Mouse (Mus musculus): ENCODE measurements around the gene Mcts2. TPM values are rescaled to one million over a fixed set of nuclear protein-coding genes. Genes with fewer than 3 reads are reported as not detected.

Gene Mcts2
- polyA plus RNA-seq, 1 experiment, result 22.9 TPM

GRCm38 (mm10) chr2:152669639-152670484 is 17.0 kb upstream of the Mcts2 start:
- peak; percentile 80 for DNase-seq (ENCODE audit: low read depth)
- no peak for TF ChIP-seq CTCF (IDR thresholded peaks at IDR 0.05; ENCODE audit: borderline replicate concordance, extremely low read depth, insufficient read depth, insufficient read length)
- TF ChIP-seq POLR2A (IDR thresholded peaks at IDR 0.05; ENCODE audit: borderline replicate concordance, extremely low read depth, insufficient read depth, insufficient read length, poor library complexity, severe bottlenecking), result no peak

GRCm38 (mm10) chr2:152670983-152671641 is 15.7 kb upstream of the Mcts2 start:
- no peak for TF ChIP-seq POLR2A (IDR thresholded peaks at IDR 0.05; ENCODE audit: borderline replicate concordance, extremely low read depth, insufficient read depth, insufficient read length, poor library complexity, severe bottlenecking)
- no peak for TF ChIP-seq CTCF (IDR thresholded peaks at IDR 0.05; ENCODE audit: borderline replicate concordance, extremely low read depth, insufficient read depth, insufficient read length)
- peak; percentile 52 for DNase-seq (ENCODE audit: low read depth)

GRCm38 (mm10) chr2:152671642-152671999 is 15.2 kb upstream of the Mcts2 start:
- peak; percentile 82 for DNase-seq (ENCODE audit: low read depth)
- TF ChIP-seq POLR2A (IDR thresholded peaks at IDR 0.05; ENCODE audit: borderline replicate concordance, extremely low read depth, insufficient read depth, insufficient read length, poor library complexity, severe bottlenecking), result no peak
- peak; percentile 57; the same call in 1 of the 2 replicates for TF ChIP-seq CTCF (IDR thresholded peaks at IDR 0.05; ENCODE audit: borderline replicate concordance, extremely low read depth, insufficient read depth, insufficient read length)

GRCm38 (mm10) chr2:152672166-152672565 is 14.7 kb upstream of the Mcts2 start:
- TF ChIP-seq POLR2A (IDR thresholded peaks at IDR 0.05; ENCODE audit: borderline replicate concordance, extremely low read depth, insufficient read depth, insufficient read length, poor library complexity, severe bottlenecking) (no peak), CTCF (IDR thresholded peaks at IDR 0.05; ENCODE audit: borderline replicate concordance, extremely low read depth, insufficient read depth, insufficient read length) (no peak)

DNA sequence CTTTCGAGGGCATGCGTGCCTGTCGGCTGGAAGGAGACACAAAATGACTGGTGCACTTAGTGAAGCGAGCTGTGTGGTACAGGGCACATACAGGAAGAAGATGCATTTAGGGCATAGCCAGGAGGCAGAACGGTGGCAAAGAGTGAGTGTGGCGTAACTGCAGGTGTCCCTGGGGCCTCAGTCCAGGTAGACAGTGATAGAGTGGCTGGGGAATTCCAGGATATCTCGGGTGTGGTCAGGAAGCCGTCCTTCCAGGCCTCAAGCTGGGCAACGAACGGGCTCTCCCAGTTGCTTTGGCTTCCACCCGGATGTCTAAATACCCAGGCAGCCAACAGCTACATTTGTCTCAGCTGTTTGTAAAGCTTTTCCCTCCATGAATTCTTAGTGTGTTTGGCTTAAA is 12.7 kb upstream of the Mcts2 start:
- DNase-seq (ENCODE audit: low read depth), result no peak
- TF ChIP-seq POLR2A (IDR thresholded peaks at IDR 0.05; ENCODE audit: borderline replicate concordance, extremely low read depth, insufficient read depth, insufficient read length, poor library complexity, severe bottlenecking) (no peak), CTCF (IDR thresholded peaks at IDR 0.05; ENCODE audit: borderline replicate concordance, extremely low read depth, insufficient read depth, insufficient read length) (no peak)

More at GRCm38 (mm10) chr2:152672166-152672565, 14.7 kb upstream of the Mcts2 start:
- DNase-seq (ENCODE audit: low read depth), result no peak

GRCm38 (mm10) chr2:152675252-152675791 is 11.5 kb upstream of the Mcts2 start:
- DNase-seq (ENCODE audit: low read depth), result no peak
- TF ChIP-seq POLR2A (IDR thresholded peaks at IDR 0.05; ENCODE audit: borderline replicate concordance, extremely low read depth, insufficient read depth, insufficient read length, poor library complexity, severe bottlenecking) (no peak), CTCF (IDR thresholded peaks at IDR 0.05; ENCODE audit: borderline replicate concordance, extremely low read depth, insufficient read depth, insufficient read length) (no peak)

DNA sequence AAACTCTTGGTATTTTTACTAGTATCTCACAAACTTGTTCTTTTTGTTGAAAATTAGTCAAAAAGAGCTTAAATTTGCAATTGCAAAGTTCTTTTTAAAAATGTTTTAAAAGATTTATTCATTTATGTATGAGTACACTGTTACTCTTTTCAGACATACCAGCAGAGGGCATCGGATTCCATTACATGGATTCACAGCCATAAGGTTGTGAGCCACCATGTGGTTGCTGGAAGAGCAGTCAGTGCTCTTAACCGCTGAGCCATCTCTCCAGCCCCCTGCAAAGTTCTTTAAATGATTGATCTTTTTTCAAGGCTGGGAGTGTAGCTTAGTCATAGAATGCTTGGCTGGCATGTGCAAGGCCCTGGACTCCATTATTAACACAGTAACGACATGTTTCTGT is 8.5 kb upstream of the Mcts2 start:
- TF ChIP-seq POLR2A (IDR thresholded peaks at IDR 0.05; ENCODE audit: borderline replicate concordance, extremely low read depth, insufficient read depth, insufficient read length, poor library complexity, severe bottlenecking) (no peak), CTCF (IDR thresholded peaks at IDR 0.05; ENCODE audit: borderline replicate concordance, extremely low read depth, insufficient read depth, insufficient read length) (peak; percentile 60; the same call in 1 of the 2 replicates)
- peak; percentile 84 for DNase-seq (ENCODE audit: low read depth)

DNA sequence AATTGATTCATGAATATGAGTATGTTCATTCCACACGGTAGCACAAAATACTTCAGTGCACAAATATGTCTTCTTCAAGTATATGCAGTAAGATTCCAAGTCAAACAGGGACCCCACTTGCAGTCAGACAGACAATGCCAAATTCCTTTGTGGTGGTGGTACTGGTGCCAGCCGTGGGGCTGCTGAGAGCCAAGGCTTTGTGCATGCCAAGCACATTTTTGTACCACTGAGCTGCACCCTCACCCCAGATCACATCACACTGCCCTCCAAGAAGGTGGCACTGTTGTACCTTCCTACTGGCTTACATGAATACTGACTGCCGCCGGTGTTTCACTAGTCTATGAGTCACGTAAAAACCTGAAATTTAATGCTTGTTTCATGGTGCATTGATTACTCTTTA is 7.9 kb upstream of the Mcts2 start:
- DNase-seq (ENCODE audit: low read depth), result no peak
- TF ChIP-seq POLR2A (IDR thresholded peaks at IDR 0.05; ENCODE audit: borderline replicate concordance, extremely low read depth, insufficient read depth, insufficient read length, poor library complexity, severe bottlenecking) (no peak), CTCF (IDR thresholded peaks at IDR 0.05; ENCODE audit: borderline replicate concordance, extremely low read depth, insufficient read depth, insufficient read length) (no peak)

DNA sequence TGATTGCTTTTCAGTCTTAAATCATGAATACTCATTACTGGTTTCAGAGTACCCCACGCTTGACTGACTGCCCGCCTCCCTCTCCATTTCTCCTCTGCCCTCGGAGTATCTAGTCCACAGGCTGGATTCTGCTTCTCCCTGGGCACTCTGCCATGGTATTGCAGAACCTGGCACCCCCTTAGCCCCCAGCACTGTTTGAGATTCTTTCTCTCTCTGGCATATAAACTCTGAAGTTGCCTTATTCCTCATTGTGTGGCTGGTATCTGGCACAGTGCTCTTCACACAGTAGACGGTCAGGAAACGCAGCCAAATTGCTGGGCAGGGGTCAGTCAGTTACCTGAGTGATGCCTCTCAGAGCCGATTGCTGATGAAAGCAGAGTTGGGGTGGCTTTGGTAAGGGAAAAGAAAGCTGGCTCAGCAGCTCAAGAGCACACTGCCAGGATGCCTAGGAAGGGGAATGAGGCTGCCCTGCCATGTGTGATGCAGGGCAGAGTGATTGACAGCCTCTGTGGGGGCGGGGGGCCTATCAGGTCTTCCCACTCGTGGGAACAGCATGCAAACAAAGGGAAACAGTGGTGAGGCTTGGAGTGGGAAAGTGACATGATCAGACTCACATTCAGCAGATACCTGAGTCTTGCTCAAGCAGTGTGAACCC is 7.0 kb upstream of the Mcts2 start:
- no peak for TF ChIP-seq POLR2A (IDR thresholded peaks at IDR 0.05; ENCODE audit: borderline replicate concordance, extremely low read depth, insufficient read depth, insufficient read length, poor library complexity, severe bottlenecking)
- no peak for TF ChIP-seq CTCF (IDR thresholded peaks at IDR 0.05; ENCODE audit: borderline replicate concordance, extremely low read depth, insufficient read depth, insufficient read length)
- DNase-seq (ENCODE audit: low read depth), result peak; percentile 75

GRCm38 (mm10) chr2:152683086-152683485 is 3.7 kb upstream of the Mcts2 start:
- no peak for DNase-seq (ENCODE audit: low read depth)
- TF ChIP-seq POLR2A (IDR thresholded peaks at IDR 0.05; ENCODE audit: borderline replicate concordance, extremely low read depth, insufficient read depth, insufficient read length, poor library complexity, severe bottlenecking), result no peak
- TF ChIP-seq CTCF (IDR thresholded peaks at IDR 0.05; ENCODE audit: borderline replicate concordance, extremely low read depth, insufficient read depth, insufficient read length), result no peak

DNA sequence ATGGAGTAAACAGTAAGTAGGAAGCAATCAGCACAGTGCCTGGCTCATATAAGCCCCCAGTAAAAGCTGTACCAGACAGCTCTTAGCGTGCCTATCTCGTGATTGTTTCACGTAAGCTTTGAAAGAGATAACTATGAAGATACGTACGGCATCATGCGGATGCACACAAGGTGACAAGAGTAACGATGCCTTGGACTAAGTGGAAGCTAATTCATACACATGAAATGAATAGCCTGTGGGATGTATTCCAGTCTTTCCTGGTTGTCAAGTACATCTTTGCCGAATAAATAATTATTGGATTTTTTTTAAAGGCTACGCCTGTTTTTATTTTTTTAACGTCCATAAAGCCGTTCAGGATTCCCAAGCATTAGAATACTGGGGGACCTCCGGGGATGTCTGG is 436 bp upstream of the Mcts2 start:
- no peak for DNase-seq (ENCODE audit: low read depth)
- TF ChIP-seq CTCF (IDR thresholded peaks at IDR 0.05; ENCODE audit: borderline replicate concordance, extremely low read depth, insufficient read depth, insufficient read length) (no peak), POLR2A (IDR thresholded peaks at IDR 0.05; ENCODE audit: borderline replicate concordance, extremely low read depth, insufficient read depth, insufficient read length, poor library complexity, severe bottlenecking) (no peak)
